Mouse (Mus musculus): Measurements from ENCODE around the gene Atat1.

GRCm38 (mm10) chr17:35919060-35919715 lies 9.3 kb upstream of the Atat1 start:
- TF ChIP-seq CTCF (IDR thresholded peaks at IDR 0.05; ENCODE audit: low read depth, low read length) (no peak), POLR2A (IDR thresholded peaks at IDR 0.05; ENCODE audit: borderline replicate concordance, low read depth, low read length) (no peak)
